Mouse (Mus musculus) skeletal muscle tissue, adult 2 months (tissue): ENCODE measurements around the gene Hilpda.

Source experiments
- DNase-seq: peaks from one replicate; pipeline ENCODE4 v3.0.0-alpha.2; 2012; ENCODE audit warnings: low read depth, low spot score

Gene Hilpda

GRCm38 (mm10) chr6:29272312-29273072 lies at the start of gene Hilpda:
Gene Hilpda (plus strand): TSS chr6:29272488.
- DNase-seq = peak; percentile 96

- DNase-seq = no peak
Measured at GRCm38 (mm10) chr6:29229265-29229913, 42.9 kb upstream of the Hilpda start.

- DNase-seq = no peak
Measured at GRCm38 (mm10) chr6:29230386-29230785, 41.9 kb upstream of the Hilpda start.

GRCm38 (mm10) chr6:29231799-29232198 lies 40.5 kb upstream of the Hilpda start:
- no peak for DNase-seq

GRCm38 (mm10) chr6:29232321-29232720 lies 40.0 kb upstream of the Hilpda start:
- DNase-seq = no peak

- no peak for DNase-seq
Measured at GRCm38 (mm10) chr6:29233710-29234109, 38.6 kb upstream of the Hilpda start.

GRCm38 (mm10) chr6:29234272-29234671 lies 38.0 kb upstream of the Hilpda start:
- no peak for DNase-seq

GRCm38 (mm10) chr6:29240806-29241205 lies 31.5 kb upstream of the Hilpda start:
- peak; percentile 42 for DNase-seq

GRCm38 (mm10) chr6:29241697-29242096 lies 30.6 kb upstream of the Hilpda start:
- DNase-seq = no peak

GRCm38 (mm10) chr6:29242265-29242664 lies 30.0 kb upstream of the Hilpda start:
- DNase-seq = no peak

- no peak for DNase-seq
Measured at GRCm38 (mm10) chr6:29245272-29246120, 26.8 kb upstream of the Hilpda start.

- no peak for DNase-seq
Measured at GRCm38 (mm10) chr6:29246183-29246582, 26.1 kb upstream of the Hilpda start.

GRCm38 (mm10) chr6:29246585-29246984 lies 25.7 kb upstream of the Hilpda start:
- no peak for DNase-seq

- DNase-seq = no peak
Measured at GRCm38 (mm10) chr6:29247072-29247471, 25.2 kb upstream of the Hilpda start.

GRCm38 (mm10) chr6:29259418-29259817 lies 12.9 kb upstream of the Hilpda start:
- no peak for DNase-seq

- DNase-seq = peak; percentile 32
Measured at GRCm38 (mm10) chr6:29261831-29262230, 10.5 kb upstream of the Hilpda start.

- DNase-seq = peak; percentile 85
Measured at GRCm38 (mm10) chr6:29263650-29264455, 8.4 kb upstream of the Hilpda start.

- DNase-seq = no peak
Measured at GRCm38 (mm10) chr6:29264456-29264781, 7.9 kb upstream of the Hilpda start.

GRCm38 (mm10) chr6:29266936-29267335 lies 5.4 kb upstream of the Hilpda start:
- DNase-seq = no peak

GRCm38 (mm10) chr6:29269006-29269668 lies 3.2 kb upstream of the Hilpda start:
- no peak for DNase-seq

GRCm38 (mm10) chr6:29270961-29271360 lies 1.3 kb upstream of the Hilpda start:
- peak; percentile 21 for DNase-seq
